In the genomic region with DNA sequence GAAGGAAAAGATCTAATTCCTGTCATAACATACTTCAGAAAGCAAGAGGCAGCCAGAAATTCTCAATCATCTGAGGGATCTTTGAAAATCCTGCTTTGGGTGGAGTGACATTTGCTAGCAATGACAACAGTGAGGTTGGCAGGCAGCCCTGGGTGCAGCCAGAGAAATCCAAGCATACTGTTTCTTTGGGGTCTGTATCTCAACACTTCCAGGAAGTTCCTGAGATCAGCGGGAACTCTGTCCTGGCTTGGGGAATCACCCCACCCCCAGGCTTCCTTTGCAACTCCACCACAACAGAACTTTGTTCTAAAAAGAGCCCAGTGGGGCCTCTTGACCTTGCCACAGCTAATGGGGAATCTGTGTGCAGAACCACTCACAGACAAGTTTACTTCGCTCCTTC, we compare ENCODE assay signal across 9 mouse cellular contexts.
DNase-seq lines count a peak whose midpoint lies in the region; ATAC-seq and TF ChIP-seq lines count a peak whose summit lies in the region.
"Had no signal": no experiment of that assay in that cellular context is flagged by ENCODE, and none has a peak within 500 bp of the region (broad histone marks: within the 10 kb centered on the region; RNA-seq: fewer than 3 reads in every experiment).

No protein-coding gene starts in this region.

- peaks cover 12% of the 10 kb centered on the region for H3K36me3 ChIP-seq in heart, adult 2 months (ENCODE audit: control insufficient read depth, insufficient read depth, low read length)
- H3K36me3 ChIP-seq in midbrain, postnatal 0 days (ENCODE audit: insufficient read depth, low read length): no peaks in the 10 kb centered on the region
- H3K36me3 ChIP-seq in intestine, postnatal 0 days (ENCODE audit: control insufficient read depth, insufficient read depth): no peaks in the 10 kb centered on the region
- no peaks in the 10 kb centered on the region for H3K36me3 ChIP-seq in forebrain, embryonic 11.5 days (ENCODE audit: control insufficient read depth, insufficient read depth, low read length)
- H3K36me3 ChIP-seq: midbrain, embryonic 12.5 days had no signal

- intact Hi-C loops in left cerebral cortex, postnatal 10 days (cut with DNase I): no loop called here
- intact Hi-C loops in heart, adult 2 months (cut with DNase I): loop anchor here (1.0 to 5.0 kb wide), 5 partner anchors 36 to 251 kb away; a partner anchor contains a TSS

- no peaks in the 10 kb centered on the region for H3K9me3 ChIP-seq in midbrain, postnatal 0 days (ENCODE audit: low read length)
- H3K9me3 ChIP-seq in intestine, postnatal 0 days (ENCODE audit: control insufficient read depth): no peaks in the 10 kb centered on the region
- no peaks in the 10 kb centered on the region for H3K9me3 ChIP-seq in forebrain, embryonic 11.5 days (ENCODE audit: control insufficient read depth, low read length)
- H3K9me3 ChIP-seq: midbrain, embryonic 12.5 days had no signal

- no peak for TF ChIP-seq POLR2A in brain, embryonic 14.5 days (IDR thresholded peaks at IDR 0.05; ENCODE audit: borderline replicate concordance, extremely low read depth, insufficient read depth, insufficient read length, poor library complexity, severe bottlenecking)
- no peak for TF ChIP-seq POLR2A in heart, adult 2 months (IDR thresholded peaks at IDR 0.05; ENCODE audit: insufficient read depth, low read depth, low read length)

- H3K27me3 ChIP-seq in heart, adult 2 months (ENCODE audit: control insufficient read depth, insufficient read depth, low read length): no peaks in the 10 kb centered on the region
- no peaks in the 10 kb centered on the region for H3K27me3 ChIP-seq in midbrain, postnatal 0 days (ENCODE audit: insufficient read depth, low read length)
- no peaks in the 10 kb centered on the region for H3K27me3 ChIP-seq in intestine, postnatal 0 days (replicated peaks; ENCODE audit: control insufficient read depth, insufficient read depth, low read length)
- H3K27me3 ChIP-seq in forebrain, embryonic 11.5 days (ENCODE audit: control insufficient read depth, insufficient read depth, low read length): no peaks in the 10 kb centered on the region
- H3K27me3 ChIP-seq: midbrain, embryonic 12.5 days had no signal

- TF ChIP-seq EP300 in heart, adult 2 months (IDR thresholded peaks at IDR 0.05; ENCODE audit: insufficient read depth, low read depth, low read length): peak; percentile 80; the same call in 1 of the 2 replicates

- WGBS in heart, adult 2 months: 10% methylated on average over 2 of the region's 2 CpGs
- WGBS in midbrain, postnatal 0 days: 66% methylated on average over 2 of the region's 2 CpGs
- 48% methylated on average over 2 of the region's 2 CpGs for WGBS in intestine, postnatal 0 days
- WGBS in forebrain, embryonic 11.5 days: 62% methylated on average over 2 of the region's 2 CpGs

- H3K4me2 ChIP-seq in midbrain, postnatal 0 days (ENCODE audit: low read depth, low read length, poor library complexity, severe bottlenecking): no peak overlapping the region
- no peak overlapping the region for H3K4me2 ChIP-seq in intestine, postnatal 0 days (replicated peaks; ENCODE audit: low read depth)
- H3K4me2 ChIP-seq in forebrain, embryonic 11.5 days (ENCODE audit: low read depth, low read length, severe bottlenecking): no peak overlapping the region
- H3K4me2 ChIP-seq: midbrain, embryonic 12.5 days had no signal

- TF ChIP-seq CTCF in brain, embryonic 14.5 days (IDR thresholded peaks at IDR 0.05; ENCODE audit: borderline replicate concordance, extremely low read depth, insufficient read depth, insufficient read length): no peak
- peak; percentile 44 for TF ChIP-seq CTCF in heart, adult 2 months (IDR thresholded peaks at IDR 0.05)
- no peak for TF ChIP-seq CTCF in midbrain, postnatal 0 days (IDR thresholded peaks at IDR 0.05)
- TF ChIP-seq CTCF in intestine, postnatal 0 days (IDR thresholded peaks at IDR 0.05; ENCODE audit: low read depth): no peak

- no peak overlapping the region for H3K9ac ChIP-seq in heart, adult 2 months (ENCODE audit: low read depth, low read length)
- H3K9ac ChIP-seq in midbrain, postnatal 0 days (replicated peaks; ENCODE audit: low read length, poor library complexity, severe bottlenecking): no peak overlapping the region
- no peak overlapping the region for H3K9ac ChIP-seq in intestine, postnatal 0 days (ENCODE audit: low read depth, low read length)
- no peak overlapping the region for H3K9ac ChIP-seq in forebrain, embryonic 11.5 days (ENCODE audit: low read length)
- H3K9ac ChIP-seq: midbrain, embryonic 12.5 days had no signal

- H3K79me2 ChIP-seq in heart, adult 2 months (replicated peaks; ENCODE audit: control insufficient read depth, insufficient read depth, low read length): no peaks in the 10 kb centered on the region

- DNase-seq in left cerebral cortex, postnatal 10 days (ENCODE audit: extremely low spot score in 1 of 2, low spot score in 2 of 2): peak; percentile 13 to 91
- DNase-seq in left cerebral cortex, adult 8-10 months (ENCODE audit: low spot score in 2 of 2): no peak
- DNase-seq in brain, embryonic 14.5 days (ENCODE audit: low read depth): peak; percentile 28
- DNase-seq in heart, adult 2 months: peak; percentile 71 to 84
- DNase-seq in layer of hippocampus, postnatal 10 days (ENCODE audit: low spot score in 2 of 2): peak; percentile 16 to 36
- no peak for DNase-seq in midbrain, postnatal 0 days (ENCODE audit: low spot score)
- no peak for DNase-seq in forebrain, embryonic 11.5 days (ENCODE audit: low spot score)

- peaks cover 15% of the 10 kb centered on the region for H3K4me1 ChIP-seq in heart, adult 2 months (ENCODE audit: control insufficient read depth, insufficient read depth, low read length)
- H3K4me1 ChIP-seq in midbrain, postnatal 0 days (ENCODE audit: insufficient read depth, low read length): no peaks in the 10 kb centered on the region
- no peaks in the 10 kb centered on the region for H3K4me1 ChIP-seq in intestine, postnatal 0 days (replicated peaks; ENCODE audit: control insufficient read depth, insufficient read depth, low read length)
- no peaks in the 10 kb centered on the region for H3K4me1 ChIP-seq in forebrain, embryonic 11.5 days (replicated peaks; ENCODE audit: control insufficient read depth, insufficient read depth, low read length)
- H3K4me1 ChIP-seq: midbrain, embryonic 12.5 days had no signal

- H3K27ac ChIP-seq in heart, adult 2 months: peak overlapping the region; percentile 85
- H3K27ac ChIP-seq in midbrain, postnatal 0 days (ENCODE audit: low read depth, low read length): no peak overlapping the region
- H3K27ac ChIP-seq in intestine, postnatal 0 days (ENCODE audit: low read depth, low read length): no peak overlapping the region
- H3K27ac ChIP-seq in forebrain, embryonic 11.5 days (ENCODE audit: low read depth, low read length): no peak overlapping the region
- H3K27ac ChIP-seq: midbrain, embryonic 12.5 days had no signal

- H3K4me3 ChIP-seq in heart, adult 2 months: no peak overlapping the region
- H3K4me3 ChIP-seq in midbrain, postnatal 0 days (ENCODE audit: low read depth, low read length): no peak overlapping the region
- no peak overlapping the region for H3K4me3 ChIP-seq in intestine, postnatal 0 days (ENCODE audit: low read depth, low read length)
- no peak overlapping the region for H3K4me3 ChIP-seq in forebrain, embryonic 11.5 days (ENCODE audit: low read depth, low read length)
- H3K4me3 ChIP-seq: midbrain, embryonic 12.5 days had no signal

- no peak for ATAC-seq in midbrain, postnatal 0 days (ENCODE audit: low FRiP score)
- ATAC-seq in intestine, postnatal 0 days: no peak
- ATAC-seq in forebrain, embryonic 11.5 days (replicated peaks; ENCODE audit: low FRiP score): no peak

Comparison
In these comparisons a context has a peak if more than half of its experiments do, and no peak if none do; other contexts are left out.
1. DNase-seq: peak in left cerebral cortex, postnatal 10 days (2 of 2), brain, embryonic 14.5 days (single experiment), heart, adult 2 months (2 of 2) and layer of hippocampus, postnatal 10 days (2 of 2); none in left cerebral cortex, adult 8-10 months (0 of 2), midbrain, postnatal 0 days (single experiment) and forebrain, embryonic 11.5 days (single experiment).